Mouse (Mus musculus): ENCODE measurements at regions not wholly inside any gene's neighbourhood (a gene's known extent, or its start where the extent isn't known, plus 50 kb on each side); places are given as distances from the start of the nearest gene placed in this dataset.

- TF ChIP-seq CTCF (IDR thresholded peaks at IDR 0.05 in 2 of 3, conservative IDR thresholded peaks at IDR 0.05 in 1 of 3; ENCODE audit: control insufficient read depth in 1 of 3, insufficient read depth in 1 of 3, low read depth in 2 of 3, low read length in 3 of 3, poor library complexity in 1 of 3, severe bottlenecking in 1 of 3) (no peak), POLR2A (IDR thresholded peaks at IDR 0.05; ENCODE audit: control insufficient read depth in 1 of 2, insufficient read depth in 1 of 2, low read depth in 1 of 2, low read length in 2 of 2, poor library complexity in 1 of 2) (no peak), RAD21 (IDR thresholded peaks at IDR 0.05; ENCODE audit: low read depth, low read length) (no peak), TAL1 (IDR thresholded peaks at IDR 0.05; ENCODE audit: low read length) (no peak), MAZ (IDR thresholded peaks at IDR 0.05; ENCODE audit: low read depth, low read length) (no peak), NRF1 (IDR thresholded peaks at IDR 0.05; ENCODE audit: insufficient read depth, low read depth, low read length, poor library complexity, severe bottlenecking) (no peak), CHD2 (IDR thresholded peaks at IDR 0.05; ENCODE audit: low read length) (no peak), HCFC1 (IDR thresholded peaks at IDR 0.05; ENCODE audit: low read depth, low read length) (no peak), GABPA (IDR thresholded peaks at IDR 0.05; ENCODE audit: low read depth, low read length) (no peak), E2F4 (IDR thresholded peaks at IDR 0.05; ENCODE audit: borderline replicate concordance, low read depth, low read length) (no peak), GATA1 (IDR thresholded peaks at IDR 0.05; ENCODE audit: low read depth, low read length) (no peak), UBTF (IDR thresholded peaks at IDR 0.05; ENCODE audit: borderline replicate concordance, insufficient read depth, low read depth, low read length) (no peak), TCF12 (IDR thresholded peaks at IDR 0.05; ENCODE audit: low read depth, low read length) (no peak), MAFK (IDR thresholded peaks at IDR 0.05; ENCODE audit: borderline replicate concordance, low read depth, low read length) (no peak)
These were observed 202.7 kb upstream of the Igfbp7 start for GRCm38 (mm10) chr5:77610496-77610895.

Data from MEL (cell line).